Mouse (Mus musculus) layer of hippocampus, adult 9-10 months (tissue): ENCODE data around the gene Med14.

Source experiments
- DNase-seq: peaks from one replicate; pipeline ENCODE4 v3.0.0; 2022; ENCODE audit warnings: low spot score

Gene Med14

DNA sequence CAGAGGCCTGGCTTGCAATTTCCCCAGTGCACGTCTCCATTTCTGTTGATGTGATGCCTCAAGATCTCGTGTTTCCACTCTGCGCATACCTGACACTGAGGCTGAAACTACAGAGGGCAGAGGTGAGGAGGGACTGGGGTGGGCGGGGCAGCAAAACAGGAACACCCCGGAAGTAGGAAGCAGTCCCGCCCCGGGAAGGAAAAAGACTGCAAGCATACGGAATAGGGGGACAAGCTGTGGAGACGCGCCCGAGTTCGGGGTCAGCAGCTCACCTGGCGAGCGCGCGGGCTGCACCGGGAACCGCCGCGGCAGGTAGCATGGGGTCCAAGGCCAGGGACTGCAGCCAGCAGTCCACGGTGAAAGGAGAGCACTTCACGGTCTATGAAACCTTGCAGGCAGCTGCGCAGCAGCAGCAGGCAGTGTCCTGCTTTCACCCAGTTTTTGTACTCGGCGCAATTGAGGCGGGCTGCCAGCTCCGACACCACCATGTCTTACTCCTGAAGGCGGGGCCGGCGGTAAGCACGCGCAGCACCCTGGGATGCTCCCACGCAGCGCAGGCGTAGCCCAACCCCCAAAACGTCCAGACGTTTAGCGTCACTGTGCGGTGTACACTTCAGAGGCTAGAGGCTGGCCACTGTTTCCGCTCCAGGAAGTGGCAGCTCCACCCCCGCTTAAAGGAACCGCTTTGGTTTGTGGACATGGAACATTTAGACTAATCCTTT, 88.7 kb downstream of the Med14 start, which contains the start of gene 1810030O07Rik:
1810030O07Rik (minus strand) TSS at position 615 of the 722 bp plus-strand sequence.
- peak; percentile 74 for DNase-seq

DNA sequence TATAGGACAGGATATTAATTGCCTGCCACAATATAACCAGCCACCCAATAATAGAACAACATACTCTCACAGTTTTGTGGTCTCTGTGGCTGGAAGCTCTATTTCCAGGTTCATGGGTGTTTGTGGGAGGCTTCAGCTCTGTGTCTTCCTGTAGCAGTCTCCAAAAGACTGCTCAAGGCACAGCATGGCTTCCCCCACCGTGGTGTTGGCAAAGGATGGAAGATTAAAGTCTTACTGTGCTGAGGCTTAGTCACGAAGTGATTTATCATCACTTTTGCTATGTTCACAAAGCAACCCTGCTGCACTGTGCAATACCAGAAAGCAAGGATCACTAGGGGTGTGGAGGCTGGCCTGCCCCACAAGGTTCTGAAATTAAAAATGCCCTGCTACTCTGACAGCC, 108.0 kb downstream of the Med14 start:
- DNase-seq = no peak

DNA sequence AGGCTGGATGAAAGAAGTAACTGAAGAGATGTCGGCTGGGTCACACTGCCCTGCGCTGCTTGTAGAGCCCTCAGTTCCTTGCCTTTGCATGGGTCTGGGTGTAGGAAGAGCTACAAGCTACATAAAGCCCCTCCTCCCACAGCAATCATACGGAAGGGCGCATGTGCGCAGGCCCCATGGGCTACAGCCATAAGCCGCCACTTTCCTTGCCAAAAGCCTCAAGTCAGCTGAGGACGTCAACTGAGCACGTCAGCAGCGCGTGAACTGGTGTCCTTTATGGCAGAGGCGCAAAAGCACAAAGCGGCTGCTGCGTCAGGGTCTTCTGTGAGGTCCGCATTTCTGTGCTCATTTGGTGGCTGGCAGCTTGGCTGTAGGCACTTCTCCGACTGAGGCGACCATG, 110.0 kb downstream of the Med14 start:
- DNase-seq = no peak

DNA sequence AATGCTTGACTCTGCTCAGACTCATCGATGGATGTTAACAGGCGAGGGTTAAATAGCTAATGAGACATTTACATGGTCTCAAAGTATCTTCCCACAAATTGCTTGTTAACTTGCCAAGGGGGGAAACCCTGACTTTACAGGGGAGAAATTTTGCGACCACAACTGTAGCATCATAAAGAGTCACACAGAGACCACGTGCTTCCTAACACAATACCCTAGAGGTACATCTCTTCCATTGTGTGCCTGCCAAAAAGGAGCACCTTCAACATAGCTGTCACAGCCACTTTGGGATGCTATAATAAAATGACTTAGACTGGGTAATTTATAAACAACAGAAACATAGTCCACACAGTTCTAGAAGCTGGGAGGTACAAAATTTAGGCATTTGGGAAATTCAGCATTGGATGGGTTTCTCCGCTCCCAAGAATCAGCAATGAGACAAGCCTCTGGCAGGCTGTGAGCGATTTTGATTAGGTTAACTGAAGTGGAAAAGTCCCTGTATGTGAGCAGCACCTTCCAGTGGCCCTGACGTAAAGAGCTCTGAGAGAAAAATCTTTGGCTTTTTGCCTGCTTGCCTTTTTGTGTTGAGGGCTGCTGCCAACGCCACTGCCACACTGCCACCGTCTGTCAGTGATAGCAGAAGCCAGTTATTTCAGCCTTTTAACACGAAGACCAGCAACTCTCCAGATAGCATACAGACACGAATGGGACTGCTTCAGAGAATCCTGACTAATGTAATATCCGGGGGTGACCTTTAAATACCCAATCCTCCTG, 116.2 kb downstream of the Med14 start:
- DNase-seq = no peak

DNA sequence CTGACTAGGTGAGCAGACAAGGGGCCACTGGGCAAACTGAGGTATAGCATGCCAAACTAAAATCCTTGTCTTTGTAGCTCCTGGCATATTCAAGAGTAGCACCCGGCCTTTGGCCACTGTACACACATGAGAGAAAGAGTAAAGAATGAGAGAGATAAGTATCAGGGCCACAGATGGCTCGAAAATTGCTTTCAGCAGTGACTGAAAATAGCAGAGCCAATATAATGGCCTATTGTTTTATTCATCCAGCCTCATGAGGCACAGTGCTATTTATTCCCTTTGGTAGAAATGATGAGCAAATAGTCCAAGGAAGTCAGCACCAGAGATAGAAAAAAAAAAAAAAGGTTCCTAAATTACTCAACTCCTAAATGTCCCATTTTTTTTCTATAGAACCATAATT, 116.9 kb downstream of the Med14 start:
- no peak for DNase-seq
